Mouse (Mus musculus): ENCODE measurements at regions not wholly inside any gene's neighbourhood (a gene's known extent, or its start where the extent isn't known, plus 50 kb on each side); places are given as distances from the start of the nearest gene placed in this dataset.
"Not testable (repeated sequence)": the region's sequence is repeated elsewhere in the genome, so short reads cannot be mapped to it uniquely, and the experiment has no call there.

DNA sequence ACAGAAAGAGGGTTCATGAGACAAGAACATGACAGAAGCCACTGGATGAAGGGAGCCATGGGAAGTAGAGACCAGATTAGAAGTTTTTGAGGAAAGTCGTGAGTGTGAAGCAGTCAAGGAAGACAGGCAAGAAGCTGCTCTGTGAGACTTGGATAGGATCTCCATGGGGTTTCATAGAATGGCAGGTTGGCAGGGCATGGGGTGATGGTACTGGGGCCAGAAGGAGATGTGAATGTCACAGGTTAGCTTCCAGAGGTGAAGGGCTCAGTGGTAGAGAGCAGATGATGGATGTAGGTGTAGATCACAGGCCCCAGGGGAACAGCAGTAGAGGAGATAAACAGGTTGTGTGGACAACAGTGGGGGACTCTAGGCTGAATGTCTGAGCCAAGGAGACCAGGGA is 123.4 kb downstream of the Dll1 start:
- DNase-seq (ENCODE audit: low spot score), result no peak
- no peak for ATAC-seq
- H3K4me1 ChIP-seq (ENCODE audit: control insufficient read depth, insufficient read depth, low read length), result no peaks in the 10 kb centered on the region; the same call in 1 of the 2 replicates
- H3K4me2 ChIP-seq (ENCODE audit: low read length), result no peak overlapping the region
- no peak overlapping the region for H3K9ac ChIP-seq (ENCODE audit: low read length)
- WGBS, result 94% methylated on average over 1 of the region's 1 CpGs
- no peak overlapping the region for H3K27ac ChIP-seq (ENCODE audit: low read depth, low read length)
- H3K4me3 ChIP-seq (ENCODE audit: low read depth, low read length), result no peak overlapping the region
- no peaks in the 10 kb centered on the region for H3K9me3 ChIP-seq (replicated peaks; ENCODE audit: control insufficient read depth, low read length)
- no peaks in the 10 kb centered on the region for H3K36me3 ChIP-seq (ENCODE audit: control insufficient read depth, insufficient read depth, low read length)
- H3K27me3 ChIP-seq (replicated peaks; ENCODE audit: control insufficient read depth, insufficient read depth, low read length), result no peaks in the 10 kb centered on the region

DNA sequence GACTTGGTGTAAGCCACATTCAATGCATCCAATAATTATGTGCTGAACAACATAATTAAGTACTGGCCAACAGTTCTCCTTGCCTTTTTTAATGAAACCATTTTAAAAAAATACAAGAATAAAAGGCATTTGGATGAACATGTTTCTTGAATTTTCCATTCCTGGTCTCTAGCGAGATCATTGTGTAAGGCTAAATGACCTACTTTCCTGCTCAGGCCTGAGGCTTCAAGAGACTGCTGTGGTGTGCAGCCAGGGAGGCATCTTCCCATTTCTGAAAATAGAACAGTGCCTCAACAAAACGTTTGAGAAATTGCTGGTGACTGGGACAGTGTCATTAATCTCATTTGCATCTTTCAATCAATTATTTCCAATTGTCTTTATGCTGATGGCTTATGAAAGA is 124.5 kb downstream of the Dll1 start:
- no peak overlapping the region for H3K9ac ChIP-seq (ENCODE audit: low read length)
- DNase-seq (ENCODE audit: low spot score), result no peak
- no peak overlapping the region for H3K4me3 ChIP-seq (ENCODE audit: low read depth, low read length)
- ATAC-seq, result no peak
- peaks cover 10% of the 10 kb centered on the region for H3K4me1 ChIP-seq (ENCODE audit: control insufficient read depth, insufficient read depth, low read length)
- no peaks in the 10 kb centered on the region for H3K27me3 ChIP-seq (replicated peaks; ENCODE audit: control insufficient read depth, insufficient read depth, low read length)
- no peak overlapping the region for H3K4me2 ChIP-seq (ENCODE audit: low read length)
- no peaks in the 10 kb centered on the region for H3K9me3 ChIP-seq (replicated peaks; ENCODE audit: control insufficient read depth, low read length)
- WGBS, result 66% methylated on average over 2 of the region's 2 CpGs
- no peak overlapping the region for H3K27ac ChIP-seq (ENCODE audit: low read depth, low read length)
- H3K36me3 ChIP-seq (ENCODE audit: control insufficient read depth, insufficient read depth, low read length), result no peaks in the 10 kb centered on the region

DNA sequence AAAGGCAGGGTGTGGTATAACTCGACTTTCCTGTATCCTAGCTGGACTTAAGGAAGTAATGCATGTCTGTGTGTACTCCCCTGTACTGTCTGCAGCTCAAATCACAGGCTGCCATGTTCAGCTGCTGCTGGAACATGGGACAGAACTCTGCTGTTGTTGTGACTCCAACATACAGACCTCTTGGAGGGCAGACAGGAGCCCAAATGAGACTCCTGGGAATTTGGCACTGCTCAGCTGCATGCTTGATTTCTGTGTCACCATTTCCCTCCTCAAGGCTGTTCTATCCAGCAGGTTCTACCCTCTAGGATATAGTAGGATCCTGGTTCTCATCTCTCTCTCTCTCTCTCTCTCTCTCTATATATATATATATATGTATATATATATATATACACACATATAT is 125.0 kb downstream of the Dll1 start:
- no peak overlapping the region for H3K27ac ChIP-seq (ENCODE audit: low read depth, low read length)
- no peaks in the 10 kb centered on the region for H3K9me3 ChIP-seq (replicated peaks; ENCODE audit: control insufficient read depth, low read length)
- ATAC-seq (no peak), DNase-seq (ENCODE audit: low spot score) (no peak)
- no peaks in the 10 kb centered on the region for H3K27me3 ChIP-seq (replicated peaks; ENCODE audit: control insufficient read depth, insufficient read depth, low read length)
- no peak overlapping the region for H3K4me2 ChIP-seq (ENCODE audit: low read length)
- H3K36me3 ChIP-seq (ENCODE audit: control insufficient read depth, insufficient read depth, low read length), result no peaks in the 10 kb centered on the region
- peaks cover 10% of the 10 kb centered on the region for H3K4me1 ChIP-seq (ENCODE audit: control insufficient read depth, insufficient read depth, low read length)
- WGBS, result 72% methylated on average over 1 of the region's 1 CpGs
- H3K4me3 ChIP-seq (ENCODE audit: low read depth, low read length), result no peak overlapping the region
- no peak overlapping the region for H3K9ac ChIP-seq (ENCODE audit: low read length)

DNA sequence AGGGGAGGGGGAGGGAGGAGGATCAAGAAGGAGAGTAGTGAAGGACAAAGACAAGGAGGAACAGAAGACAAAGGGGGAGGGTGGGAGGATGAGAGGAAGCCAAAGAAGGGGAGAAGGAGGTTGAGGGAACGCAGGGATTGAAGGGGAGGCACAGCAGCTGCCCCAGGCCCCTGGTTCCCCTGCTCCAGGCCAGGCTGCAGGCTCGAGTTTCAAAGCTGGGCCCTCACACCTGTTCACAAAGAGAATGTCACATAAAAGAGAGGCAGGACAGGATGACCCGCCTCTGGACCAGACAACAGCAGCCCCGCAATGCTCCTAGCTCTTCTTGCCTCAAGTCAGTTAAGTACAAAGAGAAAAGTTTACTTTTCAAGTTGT is 128.3 kb downstream of the Dll1 start:
- Histone ChIP-seq H3K9ac (ENCODE audit: low read length) (peak overlapping the region; percentile 45), H3K27me3 (replicated peaks; ENCODE audit: control insufficient read depth, insufficient read depth, low read length) (no peaks in the 10 kb centered on the region), H3K36me3 (ENCODE audit: control insufficient read depth, insufficient read depth, low read length) (no peaks in the 10 kb centered on the region), H3K4me3 (ENCODE audit: low read depth, low read length) (no peak overlapping the region), H3K9me3 (replicated peaks; ENCODE audit: control insufficient read depth, low read length) (no peaks in the 10 kb centered on the region), H3K4me1 (ENCODE audit: control insufficient read depth, insufficient read depth, low read length) (peaks cover 10% of the 10 kb centered on the region), H3K27ac (ENCODE audit: low read depth, low read length) (peak overlapping the region; percentile 84), H3K4me2 (ENCODE audit: low read length) (peak overlapping the region; percentile 38; the same call in 1 of the 2 replicates)
- ATAC-seq (no peak), DNase-seq (ENCODE audit: low spot score) (no peak)
- 11% methylated on average over 4 of the region's 4 CpGs for WGBS

DNA sequence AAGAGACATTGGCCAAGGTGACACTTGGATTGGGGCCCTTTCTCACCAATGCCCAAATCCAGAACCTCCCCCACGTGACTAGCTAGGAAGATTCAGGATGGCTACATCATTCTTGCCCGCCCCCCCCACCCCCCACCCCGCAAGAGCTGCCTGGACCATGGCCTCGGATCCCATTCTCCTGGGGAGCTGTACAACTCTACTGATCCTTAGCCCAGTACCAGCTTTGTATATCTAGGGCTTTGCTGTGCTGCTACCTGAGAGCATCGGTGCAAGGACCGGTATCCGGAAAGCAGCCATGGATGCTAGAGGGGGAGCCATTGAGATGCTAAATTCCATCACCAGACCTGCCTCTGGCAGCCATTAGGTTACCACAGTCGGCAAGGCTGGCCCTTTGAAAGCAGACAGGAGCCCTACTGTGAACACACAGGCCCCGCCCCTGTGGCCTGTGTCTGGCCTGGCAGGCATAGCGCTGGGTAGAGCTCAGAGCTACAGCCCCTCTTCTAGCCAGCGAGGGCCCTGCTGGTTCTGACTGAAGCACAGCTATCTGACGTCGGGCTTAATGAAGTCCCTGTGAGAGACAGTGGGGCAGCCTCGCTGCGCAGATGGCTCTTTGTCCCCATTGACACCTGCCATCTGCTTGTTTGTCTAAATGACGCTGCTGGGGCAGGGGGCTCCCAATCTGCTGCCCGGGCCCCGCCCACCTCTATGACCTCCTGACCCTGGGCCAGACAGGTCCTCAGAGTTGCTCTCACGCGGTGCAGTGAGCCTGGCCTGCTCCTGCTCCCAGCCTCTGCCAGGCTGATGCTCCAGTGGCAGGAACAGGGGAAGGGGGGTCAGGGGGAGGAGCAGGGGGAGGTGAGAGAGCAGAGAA is 128.9 kb downstream of the Dll1 start:
- Histone ChIP-seq H3K27me3 (replicated peaks; ENCODE audit: control insufficient read depth, insufficient read depth, low read length) (no peaks in the 10 kb centered on the region), H3K36me3 (ENCODE audit: control insufficient read depth, insufficient read depth, low read length) (no peaks in the 10 kb centered on the region), H3K9ac (ENCODE audit: low read length) (peak overlapping the region; percentile 45), H3K4me1 (ENCODE audit: control insufficient read depth, insufficient read depth, low read length) (peaks cover 10% of the 10 kb centered on the region), H3K27ac (ENCODE audit: low read depth, low read length) (peak overlapping the region; percentile 84), H3K4me2 (ENCODE audit: low read length) (peak overlapping the region; percentile 38), H3K4me3 (ENCODE audit: low read depth, low read length) (no peak overlapping the region), H3K9me3 (replicated peaks; ENCODE audit: control insufficient read depth, low read length) (no peaks in the 10 kb centered on the region)
- ATAC-seq (peak; percentile 97), DNase-seq (ENCODE audit: low spot score) (peak; percentile 88)
- 2% methylated on average over 20 of the region's 20 CpGs for WGBS

DNA sequence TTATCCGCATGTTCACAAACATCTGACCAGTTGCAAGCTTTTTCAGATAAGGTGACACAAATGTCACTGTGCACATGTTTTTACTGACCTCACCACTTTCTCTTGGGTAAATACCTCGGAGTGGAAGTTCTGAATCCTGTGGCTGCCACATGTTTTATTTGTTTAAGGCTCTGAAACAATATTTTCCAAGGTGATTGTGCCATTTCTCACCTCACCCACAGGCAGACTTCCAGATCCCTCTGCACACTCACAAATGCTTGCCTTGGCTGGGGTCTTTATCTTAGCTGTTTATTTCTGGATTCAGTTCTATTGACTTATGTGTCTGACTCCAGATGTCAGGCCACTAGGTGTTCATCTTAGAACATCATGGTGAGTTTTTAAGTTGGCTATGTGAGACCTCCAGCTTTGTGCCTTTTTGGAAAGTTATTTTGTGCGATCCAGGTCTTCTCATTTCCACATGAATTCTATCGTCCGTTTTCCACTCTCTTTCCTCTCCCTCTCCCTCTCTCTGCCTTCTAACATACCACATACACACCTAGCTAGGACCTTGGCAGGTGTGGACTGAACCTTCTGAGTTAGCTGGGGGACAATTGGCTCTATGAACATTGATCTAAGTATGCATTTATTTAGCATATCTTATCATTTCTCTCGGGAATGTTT is 133.6 kb downstream of the Dll1 start:
- Histone ChIP-seq H3K4me2 (ENCODE audit: low read length) (no peak overlapping the region), H3K4me1 (ENCODE audit: control insufficient read depth, insufficient read depth, low read length) (peaks cover 8% of the 10 kb centered on the region), H3K27me3 (replicated peaks; ENCODE audit: control insufficient read depth, insufficient read depth, low read length) (no peaks in the 10 kb centered on the region), H3K9ac (ENCODE audit: low read length) (no peak overlapping the region), H3K9me3 (replicated peaks; ENCODE audit: control insufficient read depth, low read length) (no peaks in the 10 kb centered on the region), H3K36me3 (ENCODE audit: control insufficient read depth, insufficient read depth, low read length) (no peaks in the 10 kb centered on the region), H3K4me3 (ENCODE audit: low read depth, low read length) (no peak overlapping the region), H3K27ac (ENCODE audit: low read depth, low read length) (no peak overlapping the region)
- WGBS, result 81% methylated on average over 6 of the region's 6 CpGs
- DNase-seq (ENCODE audit: low spot score), result no peak
- no peak for ATAC-seq

DNA sequence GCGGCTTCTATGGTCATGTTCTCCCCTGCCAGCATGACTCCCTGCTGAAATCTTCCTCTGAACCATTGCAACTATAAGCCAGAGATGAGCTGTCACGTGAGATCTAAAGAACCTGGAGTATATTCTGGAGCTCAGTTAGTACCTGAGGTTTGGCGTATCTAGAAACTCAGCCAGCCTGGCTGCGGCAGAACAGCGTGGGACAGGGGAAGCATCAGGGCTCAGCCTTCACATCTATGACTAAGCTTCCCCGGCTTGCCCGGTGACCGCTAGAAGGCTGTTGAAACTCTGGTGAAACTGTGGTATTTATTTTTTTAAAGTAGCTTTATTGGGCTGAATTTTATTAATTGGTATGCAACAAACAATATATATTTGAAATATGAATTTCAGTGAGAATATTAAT is 134.3 kb downstream of the Dll1 start:
- Histone ChIP-seq H3K9ac (ENCODE audit: low read length) (no peak overlapping the region), H3K4me2 (ENCODE audit: low read length) (no peak overlapping the region), H3K9me3 (replicated peaks; ENCODE audit: control insufficient read depth, low read length) (no peaks in the 10 kb centered on the region), H3K4me3 (ENCODE audit: low read depth, low read length) (no peak overlapping the region), H3K27ac (ENCODE audit: low read depth, low read length) (no peak overlapping the region), H3K36me3 (ENCODE audit: control insufficient read depth, insufficient read depth, low read length) (no peaks in the 10 kb centered on the region), H3K27me3 (replicated peaks; ENCODE audit: control insufficient read depth, insufficient read depth, low read length) (no peaks in the 10 kb centered on the region), H3K4me1 (ENCODE audit: control insufficient read depth, insufficient read depth, low read length) (peaks cover under 1% of the 10 kb centered on the region; the same call in 1 of the 2 replicates)
- WGBS, result 90% methylated on average over 8 of the region's 8 CpGs
- DNase-seq (ENCODE audit: low spot score) (no peak), ATAC-seq (no peak)

DNA sequence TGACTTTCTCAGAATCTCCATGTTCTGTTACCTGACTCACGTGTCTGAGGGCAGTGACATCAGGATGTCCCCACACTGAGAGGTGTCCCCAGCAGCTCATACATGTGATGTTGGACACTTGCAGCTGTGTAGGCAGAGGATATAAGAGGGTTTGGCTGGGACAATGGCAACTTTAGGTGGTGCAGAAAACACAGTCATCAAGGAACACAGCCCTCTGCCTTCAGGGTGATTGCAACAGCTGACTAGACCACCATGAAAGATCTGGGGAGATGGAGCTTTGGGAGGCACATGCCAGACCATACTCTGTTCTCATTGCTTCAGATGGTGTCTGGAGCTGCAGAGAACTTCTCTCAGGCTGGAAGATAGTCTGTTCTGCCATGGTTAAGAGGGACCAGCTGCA is 135.2 kb downstream of the Dll1 start:
- Histone ChIP-seq H3K4me3 (ENCODE audit: low read depth, low read length) (no peak overlapping the region), H3K4me1 (ENCODE audit: control insufficient read depth, insufficient read depth, low read length) (no peaks in the 10 kb centered on the region), H3K27me3 (replicated peaks; ENCODE audit: control insufficient read depth, insufficient read depth, low read length) (no peaks in the 10 kb centered on the region), H3K4me2 (ENCODE audit: low read length) (no peak overlapping the region), H3K27ac (ENCODE audit: low read depth, low read length) (no peak overlapping the region), H3K9ac (ENCODE audit: low read length) (no peak overlapping the region), H3K36me3 (ENCODE audit: control insufficient read depth, insufficient read depth, low read length) (no peaks in the 10 kb centered on the region), H3K9me3 (replicated peaks; ENCODE audit: control insufficient read depth, low read length) (no peaks in the 10 kb centered on the region)
- 87% methylated on average over 1 of the region's 1 CpGs for WGBS
- ATAC-seq, result no peak
- DNase-seq (ENCODE audit: low spot score), result no peak

DNA sequence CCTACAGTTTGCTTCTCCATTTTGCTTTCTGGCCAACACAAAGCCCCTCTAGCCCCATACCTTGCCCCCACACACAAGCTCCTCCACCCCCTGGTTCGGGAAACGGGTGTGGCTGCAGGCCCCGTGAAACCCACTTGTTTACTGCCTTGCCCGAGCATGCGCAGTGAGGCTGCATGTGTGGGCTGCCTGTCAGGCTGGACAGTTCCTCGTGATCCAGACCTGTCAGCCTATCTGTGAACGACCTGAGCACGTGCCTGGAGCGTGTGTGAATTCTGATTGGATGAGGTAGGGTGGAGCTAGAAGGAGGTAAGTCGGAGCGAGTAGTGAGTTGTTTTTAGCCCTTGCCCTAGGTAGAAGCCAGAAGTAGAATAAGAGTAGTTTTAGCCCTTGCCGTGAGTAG is 136.0 kb downstream of the Dll1 start:
- not testable (repeated sequence) for DNase-seq (ENCODE audit: low spot score); H3K27ac ChIP-seq (ENCODE audit: low read depth, low read length); H3K4me1 ChIP-seq (ENCODE audit: control insufficient read depth, insufficient read depth, low read length); ATAC-seq; H3K9me3 ChIP-seq (replicated peaks; ENCODE audit: control insufficient read depth, low read length); H3K4me2 ChIP-seq (ENCODE audit: low read length); H3K36me3 ChIP-seq (ENCODE audit: control insufficient read depth, insufficient read depth, low read length); H3K9ac ChIP-seq (ENCODE audit: low read length); H3K4me3 ChIP-seq (ENCODE audit: low read depth, low read length); H3K27me3 ChIP-seq (replicated peaks; ENCODE audit: control insufficient read depth, insufficient read depth, low read length)
- WGBS, result 80% methylated on average over 12 of the region's 12 CpGs
